Mouse (Mus musculus): Measurements from ENCODE around the gene Atpaf1. TPM values are rescaled to one million over a fixed set of nuclear protein-coding genes. Genes with fewer than 3 reads are reported as not detected.

The Atpaf1 gene
- polyA plus RNA-seq, 1 experiment from 2014 or later, result 45.1 TPM

DNA sequence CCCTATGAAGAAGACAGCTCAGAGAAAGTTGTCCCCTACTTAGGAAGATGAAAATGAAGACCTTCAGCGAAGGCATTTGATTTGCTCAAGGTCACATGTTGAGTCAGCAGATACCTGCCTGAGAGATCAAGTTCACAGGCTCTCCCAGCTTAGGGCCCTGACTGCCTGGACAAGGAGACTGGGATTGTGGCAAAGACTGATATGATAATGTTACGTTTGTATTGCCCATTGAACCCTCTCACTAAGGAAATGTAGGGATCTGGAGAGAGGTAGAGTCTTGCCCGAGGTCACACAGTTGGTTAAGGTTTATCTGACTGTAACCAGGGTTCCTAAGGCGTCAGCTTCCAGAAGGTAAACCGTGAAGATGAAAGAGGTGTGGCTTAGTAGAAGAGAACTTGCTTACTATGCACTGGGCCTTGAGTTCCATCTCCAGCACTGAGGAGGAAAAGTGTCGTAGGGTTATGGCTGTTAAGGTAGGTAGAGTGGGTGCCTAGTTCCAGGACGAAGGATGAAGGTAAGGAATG, 961 bp downstream of the Atpaf1 start:
- H3K4me1 ChIP-seq (replicated peaks; ENCODE audit: control insufficient read depth, insufficient read depth, low read length), result peaks cover 8% of the 10 kb centered on the region; the same call in 1 of the 2 replicates
- H3K36me3 ChIP-seq (ENCODE audit: control insufficient read depth, insufficient read depth, low read length), result peaks cover 8% of the 10 kb centered on the region
- ATAC-seq (ENCODE audit: low read depth), result no peak
- H3K4me3 ChIP-seq (ENCODE audit: low read length), result peak overlapping the region; percentile 82
- no peaks in the 10 kb centered on the region for H3K9me3 ChIP-seq (ENCODE audit: control insufficient read depth, low read length)
- H3K4me2 ChIP-seq (ENCODE audit: low read depth, low read length), result peak overlapping the region; percentile 88
- 45% methylated on average over 7 of the region's 7 CpGs for WGBS
- H3K27ac ChIP-seq (ENCODE audit: low read length), result peak overlapping the region; percentile 27; the same call in 1 of the 2 replicates
- no peaks in the 10 kb centered on the region for H3K27me3 ChIP-seq (ENCODE audit: control insufficient read depth, insufficient read depth, low read depth, low read length)
- peak overlapping the region; percentile 89 for H3K9ac ChIP-seq (ENCODE audit: low read length)

DNA sequence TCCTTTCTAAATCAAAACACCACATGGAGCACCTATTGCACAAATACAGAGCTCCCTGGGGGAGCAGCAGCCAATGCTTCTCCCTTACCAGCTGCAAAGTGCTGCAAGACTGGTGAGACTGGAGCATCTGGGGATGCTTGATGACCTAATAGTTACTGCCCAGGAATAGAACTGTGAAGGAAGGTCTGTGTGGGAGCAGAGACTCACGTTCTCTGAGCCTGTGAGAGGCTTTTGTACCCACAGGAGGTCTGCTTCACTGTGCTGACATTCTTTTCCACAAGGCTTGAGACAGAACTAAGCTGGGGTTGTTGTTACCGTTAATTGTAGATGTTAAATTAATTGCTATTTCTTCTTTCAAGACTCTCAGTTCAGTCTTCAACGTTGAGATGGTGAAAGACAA, 6.3 kb downstream of the Atpaf1 start:
- peaks cover 5% of the 10 kb centered on the region; the same call in 1 of the 2 replicates for H3K4me1 ChIP-seq (replicated peaks; ENCODE audit: control insufficient read depth, insufficient read depth, low read length)
- no peak overlapping the region for H3K4me3 ChIP-seq (ENCODE audit: low read length)
- 73% methylated on average over 3 of the region's 3 CpGs for WGBS
- no peak overlapping the region for H3K9ac ChIP-seq (ENCODE audit: low read length)
- H3K9me3 ChIP-seq (ENCODE audit: control insufficient read depth, low read length), result no peaks in the 10 kb centered on the region
- H3K4me2 ChIP-seq (ENCODE audit: low read depth, low read length), result no peak overlapping the region
- no peak overlapping the region for H3K27ac ChIP-seq (ENCODE audit: low read length)
- ATAC-seq (ENCODE audit: low read depth), result no peak
- no peaks in the 10 kb centered on the region for H3K27me3 ChIP-seq (ENCODE audit: control insufficient read depth, insufficient read depth, low read depth, low read length)
- H3K36me3 ChIP-seq (ENCODE audit: control insufficient read depth, insufficient read depth, low read length), result peaks cover 17% of the 10 kb centered on the region

GRCm38 (mm10) chr4:115795360-115795759, 10.7 kb downstream of the Atpaf1 start:
- no peak overlapping the region for H3K9ac ChIP-seq (ENCODE audit: low read length)
- H3K4me2 ChIP-seq (ENCODE audit: low read depth, low read length), result no peak overlapping the region
- H3K9me3 ChIP-seq (ENCODE audit: control insufficient read depth, low read length), result no peaks in the 10 kb centered on the region
- no peak overlapping the region; the same call in 1 of the 2 replicates for H3K27ac ChIP-seq (ENCODE audit: low read length)
- H3K4me3 ChIP-seq (ENCODE audit: low read length), result no peak overlapping the region
- no peaks in the 10 kb centered on the region for H3K27me3 ChIP-seq (ENCODE audit: control insufficient read depth, insufficient read depth, low read depth, low read length)
- 0 out of 2 replicates have a peak, but pooled peaks cover 4% of the 10 kb centered on the region for H3K4me1 ChIP-seq (replicated peaks; ENCODE audit: control insufficient read depth, insufficient read depth, low read length)
- WGBS, result 46% methylated on average over 3 of the region's 3 CpGs
- peaks cover 16% of the 10 kb centered on the region for H3K36me3 ChIP-seq (ENCODE audit: control insufficient read depth, insufficient read depth, low read length)
- peak; percentile 81 for ATAC-seq (ENCODE audit: low read depth)

- 67% methylated on average over 3 of the region's 3 CpGs for WGBS
- H3K9me3 ChIP-seq (ENCODE audit: control insufficient read depth, low read length), result no peaks in the 10 kb centered on the region
- 0 out of 2 replicates have a peak, but pooled peaks cover under 1% of the 10 kb centered on the region for H3K4me1 ChIP-seq (replicated peaks; ENCODE audit: control insufficient read depth, insufficient read depth, low read length)
- no peak overlapping the region for H3K4me3 ChIP-seq (ENCODE audit: low read length)
- H3K36me3 ChIP-seq (ENCODE audit: control insufficient read depth, insufficient read depth, low read length), result peaks cover 20% of the 10 kb centered on the region
- H3K9ac ChIP-seq (ENCODE audit: low read length), result no peak overlapping the region
- no peak for ATAC-seq (ENCODE audit: low read depth)
- no peaks in the 10 kb centered on the region for H3K27me3 ChIP-seq (ENCODE audit: control insufficient read depth, insufficient read depth, low read depth, low read length)
- no peak overlapping the region for H3K4me2 ChIP-seq (ENCODE audit: low read depth, low read length)
- no peak overlapping the region for H3K27ac ChIP-seq (ENCODE audit: low read length)
Measured at GRCm38 (mm10) chr4:115799981-115800380, 15.4 kb downstream of the Atpaf1 start.

DNA sequence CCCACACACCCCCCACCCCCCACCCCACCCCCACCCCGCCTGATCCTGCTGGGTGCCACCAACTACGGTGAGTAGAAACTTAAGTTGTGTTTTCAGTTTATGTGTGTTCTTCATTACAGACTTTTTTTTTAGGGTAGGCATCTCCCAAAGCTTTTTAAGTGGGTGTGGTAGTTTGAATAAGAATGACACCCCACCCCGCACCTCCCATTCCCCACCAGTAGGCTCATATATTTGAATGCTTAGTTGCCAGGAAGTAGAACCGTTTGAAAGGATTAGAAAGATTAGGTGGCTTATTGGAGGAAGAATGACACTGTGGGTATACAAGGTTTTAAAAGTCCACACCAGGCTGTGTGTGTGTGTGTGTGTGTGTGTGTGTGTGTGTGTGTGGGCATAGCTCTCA, 27.7 kb downstream of the Atpaf1 start:
- WGBS, result 81% methylated on average over 4 of the region's 4 CpGs
- H3K9ac ChIP-seq (ENCODE audit: low read length), result no peak overlapping the region
- H3K4me2 ChIP-seq (ENCODE audit: low read depth, low read length), result no peak overlapping the region
- no peak overlapping the region for H3K4me3 ChIP-seq (ENCODE audit: low read length)
- no peaks in the 10 kb centered on the region for H3K9me3 ChIP-seq (ENCODE audit: control insufficient read depth, low read length)
- no peak for ATAC-seq (ENCODE audit: low read depth)
- no peak overlapping the region for H3K27ac ChIP-seq (ENCODE audit: low read length)
- H3K27me3 ChIP-seq (ENCODE audit: control insufficient read depth, insufficient read depth, low read depth, low read length), result no peaks in the 10 kb centered on the region
- no peaks in the 10 kb centered on the region for H3K4me1 ChIP-seq (replicated peaks; ENCODE audit: control insufficient read depth, insufficient read depth, low read length)
- H3K36me3 ChIP-seq (ENCODE audit: control insufficient read depth, insufficient read depth, low read length), result peaks cover 19% of the 10 kb centered on the region

- H3K4me1 ChIP-seq (replicated peaks; ENCODE audit: control insufficient read depth, insufficient read depth, low read length), result no peaks in the 10 kb centered on the region
- H3K36me3 ChIP-seq (ENCODE audit: control insufficient read depth, insufficient read depth, low read length), result peaks cover 19% of the 10 kb centered on the region
- no peak overlapping the region for H3K4me2 ChIP-seq (ENCODE audit: low read depth, low read length)
- H3K27ac ChIP-seq (ENCODE audit: low read length), result no peak overlapping the region
- ATAC-seq (ENCODE audit: low read depth), result no peak
- H3K9me3 ChIP-seq (ENCODE audit: control insufficient read depth, low read length), result no peaks in the 10 kb centered on the region
- 91% methylated on average over 5 of the region's 5 CpGs for WGBS
- no peak overlapping the region for H3K4me3 ChIP-seq (ENCODE audit: low read length)
- no peaks in the 10 kb centered on the region for H3K27me3 ChIP-seq (ENCODE audit: control insufficient read depth, insufficient read depth, low read depth, low read length)
- H3K9ac ChIP-seq (ENCODE audit: low read length), result no peak overlapping the region
Measured at GRCm38 (mm10) chr4:115815606-115816005, 31.0 kb downstream of the Atpaf1 start.

- H3K9ac ChIP-seq (ENCODE audit: low read length), result no peak overlapping the region
- no peak overlapping the region for H3K27ac ChIP-seq (ENCODE audit: low read length)
- whole genome bisulfite sequencing, result 62% methylated on average over 3 of the region's 3 CpGs
- no peak overlapping the region for H3K4me3 ChIP-seq (ENCODE audit: low read length)
- peaks cover 5% of the 10 kb centered on the region for H3K36me3 ChIP-seq (ENCODE audit: control insufficient read depth, insufficient read depth, low read length)
- no peaks in the 10 kb centered on the region for H3K4me1 ChIP-seq (replicated peaks; ENCODE audit: control insufficient read depth, insufficient read depth, low read length)
- H3K27me3 ChIP-seq (ENCODE audit: control insufficient read depth, insufficient read depth, low read depth, low read length), result no peaks in the 10 kb centered on the region
- no peak for ATAC-seq (ENCODE audit: low read depth)
- H3K9me3 ChIP-seq (ENCODE audit: control insufficient read depth, low read length), result no peaks in the 10 kb centered on the region
- H3K4me2 ChIP-seq (ENCODE audit: low read depth, low read length), result no peak overlapping the region
Measured at GRCm38 (mm10) chr4:115820199-115820598, 35.6 kb downstream of the Atpaf1 start.

GRCm38 (mm10) chr4:115820944-115821343, 36.3 kb downstream of the Atpaf1 start:
- ATAC-seq (ENCODE audit: low read depth), result no peak
- Histone ChIP-seq H3K36me3 (ENCODE audit: control insufficient read depth, insufficient read depth, low read length) (peaks cover 1% of the 10 kb centered on the region; the same call in 1 of the 2 replicates), H3K27ac (ENCODE audit: low read length) (no peak overlapping the region), H3K9me3 (ENCODE audit: control insufficient read depth, low read length) (no peaks in the 10 kb centered on the region), H3K4me1 (replicated peaks; ENCODE audit: control insufficient read depth, insufficient read depth, low read length) (no peaks in the 10 kb centered on the region), H3K4me2 (ENCODE audit: low read depth, low read length) (no peak overlapping the region), H3K27me3 (ENCODE audit: control insufficient read depth, insufficient read depth, low read depth, low read length) (no peaks in the 10 kb centered on the region), H3K4me3 (ENCODE audit: low read length) (no peak overlapping the region), H3K9ac (ENCODE audit: low read length) (no peak overlapping the region)
- WGBS, result 59% methylated on average over 3 of the region's 3 CpGs

DNA sequence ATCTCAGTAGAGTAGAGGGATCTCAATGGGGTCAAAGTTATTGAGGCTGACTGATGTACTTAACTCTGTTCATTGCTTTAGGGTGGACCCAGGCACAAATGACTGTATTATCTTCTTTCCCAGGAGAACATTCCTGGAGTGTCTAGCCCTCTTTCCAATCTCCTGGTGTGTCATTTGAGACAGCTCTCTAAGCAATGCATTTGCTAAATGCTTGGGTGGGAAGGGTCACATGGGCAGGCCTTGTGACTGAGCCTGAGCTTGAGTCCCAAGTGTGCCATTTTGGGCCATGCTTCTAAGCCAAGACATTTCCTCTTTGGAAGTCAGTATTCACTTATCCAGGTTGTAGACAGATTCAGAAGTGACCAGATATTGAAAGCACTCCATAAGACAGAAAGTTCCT, 36.8 kb downstream of the Atpaf1 start:
- no peaks in the 10 kb centered on the region for H3K27me3 ChIP-seq (ENCODE audit: control insufficient read depth, insufficient read depth, low read depth, low read length)
- no peaks in the 10 kb centered on the region for H3K9me3 ChIP-seq (ENCODE audit: control insufficient read depth, low read length)
- ATAC-seq (ENCODE audit: low read depth), result no peak
- H3K9ac ChIP-seq (ENCODE audit: low read length), result no peak overlapping the region
- H3K27ac ChIP-seq (ENCODE audit: low read length), result no peak overlapping the region
- no peaks in the 10 kb centered on the region for H3K36me3 ChIP-seq (ENCODE audit: control insufficient read depth, insufficient read depth, low read length)
- H3K4me3 ChIP-seq (ENCODE audit: low read length), result no peak overlapping the region
- H3K4me2 ChIP-seq (ENCODE audit: low read depth, low read length), result no peak overlapping the region
- H3K4me1 ChIP-seq (replicated peaks; ENCODE audit: control insufficient read depth, insufficient read depth, low read length), result no peaks in the 10 kb centered on the region

- Histone ChIP-seq H3K9ac (ENCODE audit: low read length) (no peak overlapping the region), H3K9me3 (ENCODE audit: control insufficient read depth, low read length) (no peaks in the 10 kb centered on the region), H3K36me3 (ENCODE audit: control insufficient read depth, insufficient read depth, low read length) (no peaks in the 10 kb centered on the region), H3K4me1 (replicated peaks; ENCODE audit: control insufficient read depth, insufficient read depth, low read length) (no peaks in the 10 kb centered on the region), H3K27ac (ENCODE audit: low read length) (no peak overlapping the region), H3K4me2 (ENCODE audit: low read depth, low read length) (no peak overlapping the region), H3K4me3 (ENCODE audit: low read length) (no peak overlapping the region), H3K27me3 (ENCODE audit: control insufficient read depth, insufficient read depth, low read depth, low read length) (no peaks in the 10 kb centered on the region)
- peak; percentile 38; the same call in 1 of the 2 replicates for ATAC-seq (ENCODE audit: low read depth)
- 41% methylated on average over 3 of the region's 3 CpGs for WGBS
Measured at GRCm38 (mm10) chr4:115821928-115822327, 37.3 kb downstream of the Atpaf1 start.

All from lung, embryonic 16.5 days (tissue).